Mouse (Mus musculus) gastrocnemius, adult 2 months (tissue): ENCODE results near the gene Chad. TPM values are rescaled to one million over a fixed set of nuclear protein-coding genes. Genes with fewer than 3 reads are reported as not detected.
A peak's percentile ranks its signal among the peaks of the same experiment; 100 is the strongest.

ENCODE experiments used
- DNase-seq: peaks from one replicate; pipeline ENCODE4 v3.0.0; 2022
- H3K27ac ChIP-seq: fragments of 200-600 bp; 2 replicates; pipeline ENCODE4 v1.8.1; 2022; ENCODE audit warnings: mild to moderate bottlenecking
- H3K4me3 ChIP-seq: fragments of 200-600 bp; 2 replicates; pipeline ENCODE4 v1.8.1; 2022; ENCODE audit warnings: mild to moderate bottlenecking, moderate library complexity
- CTCF ChIP-seq: fragments of 200-600 bp; IDR thresholded peaks from 2 replicates; pipeline ENCODE4 v1.8.1; 2022; ENCODE audit warnings: antibody characterized with exemption, mild to moderate bottlenecking, moderate library complexity
- intact Hi-C: fragments of 180-260 bp; cut with DNase I; formaldehyde crosslinking; loops from one replicate; pipeline ENCODE4 v1.15.1; 2025
- total RNA-seq, 2 experiments: library from RNA; stranded (reverse); gene quantifications; 2 replicates each; pipeline ENCODE4 v1.2.3; 2021

The Chad gene
- total RNA-seq, 2 experiments from 2014 or later = 9.5 to 69.2 TPM

GRCm38 (mm10) chr11:94610744-94611740 is 46.2 kb downstream of the Chad start:
- no peak for DNase-seq
- H3K27ac ChIP-seq = peak overlapping the region; percentile 43; the same call in 1 of the 2 replicates
- intact Hi-C loops = no loop called here
- no peak for TF ChIP-seq CTCF
- no peak overlapping the region for H3K4me3 ChIP-seq

GRCm38 (mm10) chr11:94614603-94615002 is 49.8 kb downstream of the Chad start:
- intact Hi-C loops = no loop called here
- TF ChIP-seq CTCF = no peak
- DNase-seq = no peak
- Histone ChIP-seq H3K4me3 (no peak overlapping the region), H3K27ac (no peak overlapping the region)

- no peak for DNase-seq
- Histone ChIP-seq H3K4me3 (no peak overlapping the region), H3K27ac (no peak overlapping the region)
- TF ChIP-seq CTCF = no peak
- intact Hi-C loops = no loop called here
Measured at GRCm38 (mm10) chr11:94615494-94615893, 50.6 kb downstream of the Chad start.

- no peak overlapping the region for H3K27ac ChIP-seq
- intact Hi-C loops = no loop called here
- no peak overlapping the region for H3K4me3 ChIP-seq
- no peak for TF ChIP-seq CTCF
- DNase-seq = no peak
Measured at GRCm38 (mm10) chr11:94617646-94618045, 52.8 kb downstream of the Chad start.

Other genes starting within 250 kb of the Chad start
- gene Luc7l3, start 243.1 kb upstream of the Chad start, total RNA-seq = 10 to 100 TPM; 41.1 to 48.6 TPM
- 100 to 1,000 TPM; 203 to 264 TPM for gene Ankrd40, start 237.0 kb upstream of the Chad start, total RNA-seq
- under 1 TPM; 0.46 to 0.53 TPM for gene Abcc3, start 172.1 kb upstream of the Chad start, total RNA-seq
- gene Cacna1g, start 90.8 kb upstream of the Chad start, total RNA-seq = 1 to 10 TPM; 1.2 to 3.0 TPM
- gene Spata20, start 78.9 kb upstream of the Chad start, total RNA-seq = not detected
- under 1 TPM in 1 of 2 experiments, not detected in 1; 0.05 TPM for gene Epn3, start 65.1 kb upstream of the Chad start, total RNA-seq
- not detected for gene Mycbpap, start 43.3 kb upstream of the Chad start, total RNA-seq
- gene Rsad1, start 15.8 kb upstream of the Chad start, total RNA-seq = 1 to 10 TPM; 2.9 to 4.1 TPM
- 1 to 10 TPM; 1.6 to 3.6 TPM for gene Acsf2, start 36.8 kb downstream of the Chad start, total RNA-seq
- gene Lrrc59, start 64.7 kb downstream of the Chad start, total RNA-seq = 10 to 100 TPM; 35.8 to 37.5 TPM
- gene Mrpl27, start 88.7 kb downstream of the Chad start, total RNA-seq = 10 to 100 TPM; 50.4 to 59.8 TPM
- not detected for gene Eme1, start 88.9 kb downstream of the Chad start, total RNA-seq
- gene Xylt2, start 112.5 kb downstream of the Chad start, total RNA-seq = 1 to 10 TPM; 3.6 to 3.9 TPM
- not detected for gene Gm11541, start 139.5 kb downstream of the Chad start, total RNA-seq
- gene Cdc34b, start 176.7 kb downstream of the Chad start, total RNA-seq = 1 to 10 TPM in 1 of 2 experiments, under 1 TPM in 1; 0.82 to 1.3 TPM
- not detected for gene Tmem92, start 217.7 kb downstream of the Chad start, total RNA-seq